14 mouse cellular contexts compared by ENCODE assay signal in genomic region chr10:3523044-3523793, GRCm38 (mm10). TPM values are rescaled to one million over a fixed set of nuclear protein-coding genes. Genes with fewer than 3 reads are reported as not detected.
DNase-seq lines count a peak whose midpoint lies in the region; ATAC-seq lines count a peak whose summit lies in the region.
"Had no signal": no experiment of that assay in that cellular context is flagged by ENCODE, and none has a peak within 500 bp of the region (broad histone marks: within the 10 kb centered on the region; RNA-seq: fewer than 3 reads in every experiment).

No protein-coding gene starts in this region.

- no peak overlapping the region for H3K4me2 ChIP-seq in liver, embryonic 13.5 days
- H3K4me2 ChIP-seq: forebrain, embryonic 13.5 days; hindbrain, embryonic 12.5 days had no signal

- no peaks in the 10 kb centered on the region for H3K36me3 ChIP-seq in liver, embryonic 13.5 days
- H3K36me3 ChIP-seq: hindbrain, embryonic 12.5 days had no signal

- whole genome bisulfite sequencing in liver, embryonic 13.5 days (ENCODE audit: insufficient replicate concordance): 65% methylated on average over 6 of the region's 6 CpGs

- no peaks in the 10 kb centered on the region for H3K27me3 ChIP-seq in liver, embryonic 13.5 days
- H3K27me3 ChIP-seq: forebrain, embryonic 13.5 days; hindbrain, embryonic 12.5 days had no signal

- 0 out of 2 replicates have a peak, but pooled peaks have one; percentile 34 for ATAC-seq in liver, embryonic 13.5 days (ENCODE audit: low read depth)
- ATAC-seq: forebrain, embryonic 13.5 days had no signal

- H3K9ac ChIP-seq in liver, embryonic 13.5 days: no peak overlapping the region
- H3K9ac ChIP-seq: forebrain, embryonic 13.5 days; hindbrain, embryonic 12.5 days; liver, embryonic 14.5 days had no signal

- no peaks in the 10 kb centered on the region for H3K4me1 ChIP-seq in liver, embryonic 13.5 days (replicated peaks)
- H3K4me1 ChIP-seq: forebrain, embryonic 13.5 days; hindbrain, embryonic 12.5 days had no signal

- no peak overlapping the region for H3K4me3 ChIP-seq in liver, embryonic 13.5 days (replicated peaks)
- H3K4me3 ChIP-seq: forebrain, embryonic 13.5 days; hindbrain, embryonic 12.5 days had no signal

- no peak overlapping the region for H3K27ac ChIP-seq in liver, embryonic 13.5 days
- H3K27ac ChIP-seq: forebrain, embryonic 13.5 days; hindbrain, embryonic 12.5 days; liver, embryonic 14.5 days had no signal

- DNase-seq in liver, embryonic 13.5 days: no peak
- DNase-seq in liver: no peak
- peak; percentile 49 for DNase-seq in Muller cell, postnatal 12 days (ENCODE audit: inconsistent ontology term)
- peak; percentile 62 to 77 for DNase-seq in heart, adult 18-20 months
- DNase-seq in heart, postnatal 10 days: peak; percentile 61 to 73
- no peak for DNase-seq in ovary, adult 18-20 months (ENCODE audit: low spot score)
- no peak for DNase-seq in cerebellum, adult 9-11 months
- DNase-seq: cerebellum, adult 18-20 months; kidney, adult 11 months had no signal

- no peaks in the 10 kb centered on the region for H3K9me3 ChIP-seq in liver, embryonic 13.5 days (replicated peaks)
- H3K9me3 ChIP-seq: forebrain, embryonic 13.5 days; hindbrain, embryonic 12.5 days had no signal

- intact Hi-C loops in heart, postnatal 10 days (cut with DNase I): no loop called here

RNA-seq across cellular contexts. Expression of gene Iyd, which starts 16.8 kb away (rescaled TPM):
- 5.9 TPM in 2 replicates for polyA plus RNA-seq in liver, embryonic 13.5 days (2015; fragmentation: Nextera tagmentation; extraction: Ambion mirVana)
- total RNA-seq in heart, adult 18-20 months (2021): not detected
- under 1 TPM in 1 of 2 experiments, not detected in 1; 0.79 TPM for total RNA-seq in heart, postnatal 10 days (2021)
- total RNA-seq: ES-E14; megakaryocyte, adult 5-6 weeks had no signal
- polyA plus RNA-seq: hindbrain, embryonic 12.5 days had no signal

Comparison
In these comparisons a context has a peak if more than half of its experiments do, and no peak if none do; other contexts are left out.
1. DNase-seq: peak in Muller cell, postnatal 12 days (single experiment), heart, adult 18-20 months (2 of 2) and heart, postnatal 10 days (2 of 2); none in liver, embryonic 13.5 days (single experiment), liver (single experiment), ovary, adult 18-20 months (single experiment) and cerebellum, adult 9-11 months (single experiment).